Mouse (Mus musculus) hematopoietic stem cell, adult 5-6 weeks (primary cell): ENCODE measurements around the gene Psmd12. TPM values are rescaled to one million over a fixed set of nuclear protein-coding genes. Genes with fewer than 3 reads are reported as not detected.

Source experiments
- ATAC-seq, 2 experiments: fragments of 125-278 bp in 1 of 2; replicated peaks in 1 of 2; 2 replicates each; pipeline ENCODE4 v1.8.0; 2016 to 2017; ENCODE audit warnings: inconsistent platforms in 2 of 2, mild to moderate bottlenecking in 2 of 2, moderate number of reproducible peaks in 2 of 2, low read depth in 1 of 2, moderate TSS enrichment in 1 of 2; ENCODE audit not compliant: low FRiP score in 2 of 2, poor library complexity in 2 of 2, severe bottlenecking in 2 of 2, insufficient read depth in 1 of 2, low TSS enrichment in 1 of 2
- total RNA-seq: library from RNA; stranded (forward); fragments of 172-1452, 232-1000 nt; gene quantifications from 2 replicates; pipeline ENCODE4 v1.2.3, GENCODE M21; 2017

Gene Psmd12
- total RNA-seq, 1 experiment from 2014 or later = 133 TPM

GRCm38 (mm10) chr11:107532271-107532670, 53.0 kb downstream of the Psmd12 start:
- no peak for ATAC-seq

- peak in 1 of 2 experiments; percentile 56; a peak in 2 of 4 replicates for ATAC-seq
Observed at GRCm38 (mm10) chr11:107538994-107539393, 59.7 kb downstream of the Psmd12 start.

- no peak for ATAC-seq
Observed at GRCm38 (mm10) chr11:107540339-107540738, 61.1 kb downstream of the Psmd12 start.

GRCm38 (mm10) chr11:107545747-107546476, 66.6 kb downstream of the Psmd12 start:
- ATAC-seq = no peak

GRCm38 (mm10) chr11:107546667-107547301, 67.5 kb downstream of the Psmd12 start:
- 0 out of 4 replicates have a peak, but pooled peaks have one; percentile 12 to 26 for ATAC-seq

GRCm38 (mm10) chr11:107547351-107548203, 68.3 kb downstream of the Psmd12 start, which contains the start of gene Helz:
Gene Helz, plus strand, starts transcription at chr11:107547930.
- peak; percentile 64 to 68 for ATAC-seq

GRCm38 (mm10) chr11:107548204-107548975, 69.1 kb downstream of the Psmd12 start:
- ATAC-seq = no peak; a peak in 1 of 4 replicates

Other genes starting within 250 kb of the Psmd12 start
- gene Pitpnc1, start 8.8 kb upstream of the Psmd12 start, total RNA-seq = 36.6 and 39.9 TPM in 2 replicates
- 21.6 and 35.1 TPM in 2 replicates for gene Helz, start 68.4 kb downstream of the Psmd12 start, total RNA-seq
- gene Cacng1, start 237.0 kb downstream of the Psmd12 start, total RNA-seq = not detected in 2 replicates